Mouse (Mus musculus): ENCODE data around the gene Cnga3.

GRCm38 (mm10) chr1:37286556-37286955 lies 72.3 kb downstream of the Cnga3 start:
- TF ChIP-seq CTCF (IDR thresholded peaks at IDR 0.05; ENCODE audit: low read depth, low read length) (no peak), POLR2A (IDR thresholded peaks at IDR 0.05; ENCODE audit: insufficient read depth, low read length) (no peak), EP300 (IDR thresholded peaks at IDR 0.05; ENCODE audit: insufficient read depth, low read depth, low read length) (no peak)

Data from ES-Bruce4 (cell line).